Mouse (Mus musculus): ENCODE results near the gene Zfp455.
"Not testable (repeated sequence)": the region's sequence is repeated elsewhere in the genome, so short reads cannot be mapped to it uniquely, and the experiment has no call there.

Zfp455 gene

DNA sequence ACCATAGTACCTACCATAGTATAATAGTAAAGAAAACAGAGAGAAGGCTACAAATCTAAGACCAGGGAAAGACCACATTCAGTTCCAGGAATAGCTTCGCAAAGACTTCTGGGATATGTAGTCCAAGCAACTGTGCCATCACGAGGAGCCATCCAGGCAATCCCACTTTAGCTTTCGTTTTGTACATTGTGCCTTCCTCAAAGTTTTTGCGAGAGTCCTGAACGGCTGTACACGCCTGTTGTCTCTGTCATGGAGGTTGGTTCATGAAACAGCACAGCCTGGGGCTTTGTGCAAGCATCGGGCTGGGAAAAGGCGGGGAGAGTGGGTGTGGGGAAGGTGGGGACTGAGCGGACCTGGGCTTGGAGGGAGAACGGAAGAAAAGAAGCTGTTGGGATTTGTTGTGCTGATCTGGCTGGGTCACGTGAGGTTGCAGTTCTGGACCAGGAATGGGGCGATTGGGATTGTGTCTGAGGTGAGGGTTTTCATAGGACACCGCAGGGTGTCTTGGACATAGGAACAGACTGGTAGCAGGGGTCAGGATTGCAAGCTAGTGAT is at the start of gene Zfp455:
TSS of gene Zfp455 (plus strand) at position 167 of the 555 bp plus-strand sequence.
- DNase-seq (ENCODE audit: low spot score), result peak; percentile 77

DNA sequence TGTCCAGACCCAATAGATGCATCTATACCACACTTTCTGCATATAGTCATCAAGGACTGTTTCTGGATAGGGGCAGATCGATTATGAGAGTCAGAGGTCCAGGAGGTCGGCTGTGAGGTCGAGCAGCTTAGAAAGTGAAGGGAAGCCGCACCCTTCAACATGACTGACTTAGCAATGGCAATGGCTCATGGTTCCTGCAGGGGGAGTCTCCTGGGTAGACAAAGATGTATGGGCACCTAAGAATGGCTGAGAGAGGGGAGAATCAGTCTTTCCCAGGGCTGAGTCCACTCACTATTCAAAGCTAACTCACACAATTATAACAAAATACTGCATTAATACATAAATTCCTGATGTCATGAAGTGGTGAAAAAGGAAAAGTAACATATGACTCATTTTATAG is 28.2 kb upstream of the Zfp455 start:
- DNase-seq (ENCODE audit: low spot score), result not testable (repeated sequence)

DNA sequence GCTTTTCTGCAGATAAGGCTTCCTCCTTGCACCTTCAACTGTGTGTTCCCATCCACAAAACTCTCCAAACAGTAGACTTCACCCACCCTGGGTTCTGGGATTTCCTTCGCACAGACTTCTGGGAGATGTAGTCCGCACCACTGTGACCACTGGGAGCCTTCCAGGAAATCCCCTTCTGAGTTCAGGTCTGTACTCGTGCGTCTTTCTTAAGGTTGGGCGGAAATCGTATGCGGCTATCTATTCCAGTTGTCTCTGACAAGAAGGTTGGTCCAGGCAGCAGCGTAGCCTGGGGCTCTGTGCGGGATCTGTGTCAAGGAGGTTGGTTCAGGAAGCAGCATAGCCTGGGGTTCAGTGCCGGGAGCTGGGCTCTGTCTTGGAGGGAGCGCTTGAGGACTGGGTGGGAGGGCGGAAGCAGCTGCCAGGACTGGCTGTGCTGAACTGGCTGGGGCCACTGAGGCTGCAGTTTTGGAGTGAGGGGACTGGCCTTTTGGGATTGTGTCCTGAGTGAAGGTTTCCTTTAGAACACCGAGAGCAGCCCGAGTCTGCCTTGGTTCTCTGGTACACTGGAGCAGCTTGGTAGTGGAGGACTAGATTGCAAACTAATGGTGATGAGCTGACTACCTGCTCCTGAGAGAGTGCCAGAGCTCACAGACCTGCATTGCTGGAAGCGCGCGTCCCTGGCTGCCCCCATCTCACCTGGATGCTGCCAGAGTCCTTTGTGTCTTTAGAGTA is 21.1 kb upstream of the Zfp455 start, which contains the start of gene Rsl1:
TSS of gene Rsl1 (plus strand) at position 192 of the 732 bp plus-strand sequence.
- DNase-seq (ENCODE audit: low spot score), result peak; percentile 59

DNA sequence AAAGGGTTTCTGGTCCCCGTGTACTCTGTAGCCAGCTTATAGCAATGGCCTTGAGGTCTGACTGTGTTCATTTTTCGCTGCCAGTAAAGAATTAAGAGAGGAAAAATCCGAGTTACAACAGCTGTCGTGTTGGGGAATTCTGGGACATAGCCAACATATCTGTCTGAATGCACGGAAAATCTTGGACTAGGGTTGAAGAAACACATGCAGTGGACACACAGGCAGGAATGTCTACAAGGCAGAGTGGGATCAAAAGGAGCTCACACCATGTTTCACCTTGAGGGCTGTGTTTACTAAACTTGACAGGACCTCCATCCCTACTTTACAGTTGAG is 20.6 kb upstream of the Zfp455 start:
- DNase-seq (ENCODE audit: low spot score), result no peak

DNA sequence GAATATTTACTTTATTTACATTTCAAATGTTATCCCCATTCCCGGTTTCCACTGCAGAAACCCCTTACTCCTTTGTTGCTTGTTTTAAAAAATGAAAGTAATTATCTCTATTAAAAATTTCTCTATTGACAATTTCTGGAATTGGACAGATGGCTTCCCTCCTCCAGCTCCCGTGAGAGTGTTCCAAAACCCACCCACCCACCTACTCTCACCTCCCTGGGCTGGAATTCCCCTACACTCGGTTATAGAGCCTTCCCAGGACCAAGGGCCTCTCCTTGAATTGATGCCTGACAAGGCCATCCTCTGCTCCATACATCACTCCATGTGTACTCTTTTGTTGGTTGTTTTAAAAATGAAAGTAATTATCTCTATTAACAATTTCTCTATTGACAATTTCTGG is 7.3 kb downstream of the Zfp455 start:
- DNase-seq (ENCODE audit: low spot score), result no peak

DNA sequence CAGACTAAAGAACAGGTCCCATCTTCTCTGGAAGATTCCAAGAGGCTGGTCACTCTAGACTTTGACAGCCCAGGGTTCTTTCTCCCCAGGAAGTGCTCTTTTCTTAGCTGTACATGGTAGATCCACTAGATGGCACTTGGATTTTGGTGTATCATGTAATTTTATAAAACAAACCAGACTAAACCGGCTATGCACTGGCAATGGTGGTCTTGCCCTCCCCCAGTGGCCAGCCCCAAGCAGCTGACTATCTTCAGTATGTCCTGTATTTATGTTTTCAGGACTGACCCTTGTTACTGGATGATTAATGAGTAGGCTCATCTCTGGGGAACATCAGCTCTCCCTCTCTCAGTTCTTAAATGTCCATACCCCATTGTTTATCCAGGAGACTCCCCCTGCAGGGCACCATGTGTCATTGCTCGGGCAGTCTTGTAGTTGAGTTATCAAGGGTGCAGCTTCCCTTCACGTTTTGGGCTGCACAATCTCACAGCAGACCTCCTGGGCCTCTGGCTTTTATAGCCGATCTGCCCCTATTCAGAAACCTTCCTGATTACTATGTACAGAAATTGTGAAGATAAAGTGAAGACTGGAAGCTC is 19.8 kb downstream of the Zfp455 start:
- peak; percentile 12 for DNase-seq (ENCODE audit: low spot score)
